Mouse (Mus musculus): ENCODE data around the gene Slc27a4. TPM values are rescaled to one million over a fixed set of nuclear protein-coding genes. Genes with fewer than 3 reads are reported as not detected.
A peak's percentile ranks its signal among the peaks of the same experiment; 100 is the strongest.

Gene Slc27a4
- polyA plus RNA-seq, 1 experiment from 2014 or later, result 15.6 TPM

DNA sequence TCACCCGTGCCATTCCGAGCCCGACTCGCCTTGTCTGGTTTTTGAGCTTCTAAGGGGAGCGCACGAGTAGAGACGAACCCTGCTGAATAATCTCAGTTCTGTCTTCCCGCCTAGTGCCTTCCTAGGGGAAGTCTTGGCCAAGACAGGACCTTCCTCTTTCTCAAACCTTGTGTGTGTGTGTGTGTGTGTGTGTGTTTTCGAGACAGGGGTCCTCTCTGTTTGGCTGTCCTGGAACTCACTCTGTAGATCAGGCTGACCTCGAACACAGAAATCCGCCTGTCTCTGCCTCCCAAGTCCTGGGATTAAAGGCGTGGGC lies 25.2 kb downstream of the Slc27a4 start:
- Histone ChIP-seq H3K9ac (peak overlapping the region; percentile 85), H3K27me3 (no peaks in the 10 kb centered on the region), H3K36me3 (peaks cover 3% of the 10 kb centered on the region), H3K4me2 (replicated peaks) (peak overlapping the region; percentile 88), H3K27ac (no peak overlapping the region), H3K4me1 (peaks cover 17% of the 10 kb centered on the region), H3K9me3 (no peaks in the 10 kb centered on the region), H3K4me3 (peak overlapping the region; percentile 96)
- no peak; the same call in 1 of the 2 replicates for ATAC-seq (ENCODE audit: low FRiP score, low read depth)
- WGBS, result 2% methylated on average over 12 of the region's 12 CpGs

DNA sequence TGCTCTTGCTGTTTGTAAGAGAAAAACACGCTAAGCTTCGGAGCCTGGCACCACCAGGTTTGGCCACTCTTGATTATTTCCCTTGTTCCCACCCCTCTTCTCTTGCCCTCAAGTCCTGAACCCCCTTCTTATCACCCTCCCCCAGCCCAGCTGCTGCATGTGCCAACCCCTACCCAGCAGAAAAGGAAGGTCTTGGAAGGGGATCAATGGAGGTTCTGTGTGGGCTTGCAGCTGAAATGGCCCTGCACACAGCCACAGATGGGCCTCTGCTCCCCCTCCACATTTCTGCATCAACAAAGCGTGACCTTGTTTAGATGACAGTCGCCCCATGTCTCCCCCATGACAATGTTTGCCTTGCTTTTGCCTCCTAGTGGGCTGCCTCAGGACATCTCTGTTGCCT lies 28.7 kb downstream of the Slc27a4 start:
- WGBS, result 90% methylated on average over 4 of the region's 4 CpGs
- ATAC-seq (ENCODE audit: low FRiP score, low read depth), result no peak
- no peak overlapping the region for H3K9ac ChIP-seq
- no peak overlapping the region for H3K4me2 ChIP-seq (replicated peaks)
- H3K36me3 ChIP-seq, result peaks cover 35% of the 10 kb centered on the region
- no peak overlapping the region for H3K27ac ChIP-seq
- peaks cover 15% of the 10 kb centered on the region for H3K4me1 ChIP-seq
- H3K9me3 ChIP-seq, result no peaks in the 10 kb centered on the region
- no peak overlapping the region for H3K4me3 ChIP-seq
- no peaks in the 10 kb centered on the region for H3K27me3 ChIP-seq

DNA sequence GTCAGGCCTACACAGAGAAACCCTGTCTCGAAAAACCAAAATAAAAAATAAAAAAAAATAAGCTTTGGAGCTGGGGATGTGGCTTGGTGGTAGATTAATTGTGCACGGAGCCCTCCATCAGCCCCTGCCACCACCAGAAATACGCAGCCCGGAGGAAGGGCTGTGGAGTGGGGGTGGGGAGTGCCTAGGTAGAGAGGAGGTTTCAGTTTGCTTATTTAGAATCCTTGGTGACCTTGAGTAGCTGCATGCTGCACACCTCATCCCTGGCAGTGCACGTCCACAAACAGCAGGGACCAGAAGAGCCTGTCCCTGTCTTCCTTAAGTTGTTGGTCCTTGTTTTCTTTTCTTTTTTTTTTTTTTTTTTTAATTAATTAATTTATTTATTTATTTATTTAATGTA lies 31.4 kb downstream of the Slc27a4 start:
- Histone ChIP-seq H3K27ac (no peak overlapping the region), H3K4me1 (peaks cover under 1% of the 10 kb centered on the region; the same call in 1 of the 2 replicates), H3K4me2 (replicated peaks) (no peak overlapping the region), H3K9ac (no peak overlapping the region), H3K9me3 (no peaks in the 10 kb centered on the region), H3K27me3 (no peaks in the 10 kb centered on the region), H3K36me3 (peaks cover 58% of the 10 kb centered on the region), H3K4me3 (no peak overlapping the region)
- ATAC-seq (ENCODE audit: low FRiP score, low read depth), result no peak
- over 99% methylated on average over 5 of the region's 5 CpGs for WGBS

DNA sequence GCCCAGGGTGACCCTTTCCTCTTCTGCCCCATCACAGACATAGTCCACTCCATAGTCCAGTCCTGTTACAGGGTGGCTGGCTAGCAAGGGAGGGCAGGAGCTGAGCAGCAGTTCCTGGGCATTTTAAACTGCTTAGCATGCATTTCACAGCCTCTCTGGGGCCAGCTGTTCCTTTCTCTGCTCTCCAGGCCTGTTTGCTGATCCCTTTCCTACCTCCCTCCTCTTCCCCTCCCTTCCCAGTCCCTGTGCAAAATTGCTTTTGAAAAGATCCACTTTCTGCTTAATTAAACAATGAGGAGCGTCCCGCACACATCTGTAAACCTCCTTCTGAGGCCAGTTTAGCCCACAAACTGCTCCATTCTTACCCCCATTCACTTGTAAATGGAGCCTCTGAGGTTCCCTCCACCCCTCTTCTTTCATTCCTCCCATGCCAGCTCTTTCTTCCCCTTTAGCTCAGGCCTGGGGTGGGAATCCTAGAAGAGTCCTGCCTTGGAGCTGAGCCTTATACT lies 33.0 kb downstream of the Slc27a4 start:
- no peak overlapping the region for H3K4me3 ChIP-seq
- no peaks in the 10 kb centered on the region for H3K4me1 ChIP-seq
- H3K36me3 ChIP-seq, result peaks cover 70% of the 10 kb centered on the region
- H3K9ac ChIP-seq, result no peak overlapping the region
- no peak for ATAC-seq (ENCODE audit: low FRiP score, low read depth)
- H3K27ac ChIP-seq, result no peak overlapping the region
- H3K27me3 ChIP-seq, result no peaks in the 10 kb centered on the region
- H3K9me3 ChIP-seq, result no peaks in the 10 kb centered on the region
- no peak overlapping the region for H3K4me2 ChIP-seq (replicated peaks)
- WGBS, result 68% methylated on average over 2 of the region's 2 CpGs

DNA sequence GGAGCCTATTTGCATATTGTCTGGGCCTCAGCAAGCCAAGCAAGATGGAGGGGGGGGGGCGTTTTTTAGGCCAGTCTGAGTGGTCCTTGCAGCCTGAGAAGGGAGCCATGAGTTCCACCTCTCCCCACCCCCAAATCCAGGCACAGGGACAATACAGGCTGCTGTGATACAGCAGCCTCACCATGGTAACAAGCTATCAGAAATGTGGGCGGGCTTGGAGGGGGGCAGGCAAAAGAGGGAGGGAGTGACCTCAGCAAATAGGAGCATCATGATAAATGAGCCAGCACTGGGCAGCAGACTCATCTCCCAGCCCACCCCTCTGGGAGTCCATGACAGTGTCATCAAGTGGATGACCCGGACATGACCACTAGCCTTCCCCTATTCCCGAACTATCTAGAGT lies 37.0 kb downstream of the Slc27a4 start:
- Histone ChIP-seq H3K9me3 (no peaks in the 10 kb centered on the region), H3K9ac (no peak overlapping the region), H3K4me1 (no peaks in the 10 kb centered on the region), H3K27ac (no peak overlapping the region), H3K4me3 (no peak overlapping the region), H3K27me3 (peaks cover 25% of the 10 kb centered on the region), H3K4me2 (replicated peaks) (no peak overlapping the region), H3K36me3 (peaks cover 85% of the 10 kb centered on the region)
- ATAC-seq (ENCODE audit: low FRiP score, low read depth), result no peak
- 67% methylated on average over 4 of the region's 4 CpGs for WGBS

DNA sequence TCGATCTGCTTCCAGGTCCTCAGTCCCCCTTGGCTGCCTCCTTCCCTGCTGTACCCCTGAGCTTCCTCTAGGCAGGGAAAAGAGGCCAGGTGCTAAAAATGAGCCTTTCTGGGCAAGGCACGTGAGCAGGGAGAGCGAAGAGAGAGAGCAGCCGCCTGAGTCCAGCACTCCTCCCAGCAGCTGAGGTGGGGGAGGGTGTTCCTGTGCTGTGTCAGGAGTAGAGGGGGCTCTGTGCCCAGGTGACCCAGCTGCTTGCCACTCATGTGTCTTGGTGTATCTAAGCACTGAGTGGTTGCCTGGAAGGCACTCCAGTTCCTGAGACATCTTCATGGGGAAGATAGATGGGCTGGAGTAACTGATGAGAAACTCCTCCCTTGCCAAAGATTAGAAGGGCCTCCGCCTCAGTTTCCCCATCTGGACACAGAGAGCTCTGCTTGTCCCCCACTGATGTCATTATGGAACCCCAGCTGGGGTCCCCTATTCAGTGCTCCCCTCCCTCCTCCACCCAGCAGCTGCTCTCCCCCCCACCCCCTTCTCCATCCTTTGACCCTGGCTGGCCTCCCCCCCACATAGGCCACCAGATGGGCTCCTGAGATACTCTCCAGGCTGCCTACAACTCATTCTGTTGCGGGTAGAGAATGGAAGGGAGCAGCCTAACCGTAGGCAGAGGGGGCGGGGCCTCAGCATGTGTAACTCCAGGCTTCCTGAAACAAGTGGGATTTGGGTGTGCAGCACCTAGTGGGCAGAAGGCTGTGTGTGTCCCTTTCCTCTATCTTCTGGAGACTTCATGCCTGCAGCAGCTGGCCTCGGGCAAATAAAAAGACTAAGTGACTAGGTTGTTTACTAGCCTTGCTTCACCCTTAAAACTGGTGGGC lies 41.0 kb downstream of the Slc27a4 start:
- Histone ChIP-seq H3K4me1 (peaks cover 12% of the 10 kb centered on the region), H3K27me3 (peaks cover 65% of the 10 kb centered on the region), H3K27ac (no peak overlapping the region), H3K4me3 (no peak overlapping the region), H3K4me2 (replicated peaks) (no peak overlapping the region), H3K36me3 (peaks cover 49% of the 10 kb centered on the region), H3K9ac (no peak overlapping the region), H3K9me3 (no peaks in the 10 kb centered on the region)
- no peak for ATAC-seq (ENCODE audit: low FRiP score, low read depth)
- WGBS, result 69% methylated on average over 9 of the region's 9 CpGs

DNA sequence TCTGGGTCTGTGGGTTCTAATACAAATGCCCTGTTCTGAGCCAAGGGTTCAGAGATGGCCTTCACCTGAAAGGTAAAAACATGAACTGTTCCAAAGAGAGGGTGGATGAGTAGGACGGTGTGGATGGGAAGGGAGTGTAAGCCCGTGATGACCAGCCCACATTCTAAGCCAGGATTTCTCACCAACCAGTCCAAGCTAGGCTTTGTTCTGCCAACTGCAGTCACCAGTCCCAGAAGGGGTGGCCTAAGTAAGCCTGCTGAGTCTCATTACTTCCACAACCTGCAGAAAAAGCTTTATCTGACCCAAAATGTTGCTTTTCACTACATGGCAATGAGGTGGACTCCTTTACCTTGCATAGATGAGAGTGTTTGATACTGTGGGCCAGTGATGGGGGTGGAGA lies 41.7 kb downstream of the Slc27a4 start:
- Histone ChIP-seq H3K27ac (no peak overlapping the region), H3K9me3 (no peaks in the 10 kb centered on the region), H3K4me2 (replicated peaks) (no peak overlapping the region), H3K27me3 (peaks cover 71% of the 10 kb centered on the region), H3K36me3 (peaks cover 43% of the 10 kb centered on the region), H3K4me1 (peaks cover 12% of the 10 kb centered on the region), H3K4me3 (no peak overlapping the region), H3K9ac (no peak overlapping the region)
- WGBS, result 72% methylated on average over 2 of the region's 2 CpGs
- ATAC-seq (ENCODE audit: low FRiP score, low read depth), result no peak

DNA sequence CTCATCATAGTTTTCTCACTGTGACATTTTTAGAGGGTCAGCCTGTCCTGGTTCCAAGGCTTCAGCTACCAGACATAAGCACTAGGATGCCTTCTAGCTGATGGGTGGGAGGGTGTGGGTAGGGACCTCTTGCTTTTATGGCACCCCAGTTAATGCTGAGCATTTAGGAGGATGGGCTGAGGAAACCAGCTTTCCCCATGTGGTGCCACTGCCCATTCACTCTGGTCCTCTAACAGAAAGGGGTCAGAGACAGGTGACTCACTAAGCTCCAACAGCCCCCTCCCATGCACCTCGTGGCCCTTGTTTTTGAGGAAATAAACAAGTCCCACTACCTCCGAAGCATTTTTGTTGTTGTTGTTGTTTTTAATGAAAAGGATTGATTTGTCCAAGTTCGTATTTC lies 42.2 kb downstream of the Slc27a4 start:
- Histone ChIP-seq H3K27me3 (peaks cover 74% of the 10 kb centered on the region), H3K4me1 (peaks cover 12% of the 10 kb centered on the region), H3K36me3 (peaks cover 38% of the 10 kb centered on the region), H3K4me3 (no peak overlapping the region), H3K9me3 (no peaks in the 10 kb centered on the region), H3K27ac (no peak overlapping the region), H3K4me2 (replicated peaks) (no peak overlapping the region), H3K9ac (no peak overlapping the region)
- 16% methylated on average over 3 of the region's 3 CpGs for WGBS
- ATAC-seq (ENCODE audit: low FRiP score, low read depth), result no peak

DNA sequence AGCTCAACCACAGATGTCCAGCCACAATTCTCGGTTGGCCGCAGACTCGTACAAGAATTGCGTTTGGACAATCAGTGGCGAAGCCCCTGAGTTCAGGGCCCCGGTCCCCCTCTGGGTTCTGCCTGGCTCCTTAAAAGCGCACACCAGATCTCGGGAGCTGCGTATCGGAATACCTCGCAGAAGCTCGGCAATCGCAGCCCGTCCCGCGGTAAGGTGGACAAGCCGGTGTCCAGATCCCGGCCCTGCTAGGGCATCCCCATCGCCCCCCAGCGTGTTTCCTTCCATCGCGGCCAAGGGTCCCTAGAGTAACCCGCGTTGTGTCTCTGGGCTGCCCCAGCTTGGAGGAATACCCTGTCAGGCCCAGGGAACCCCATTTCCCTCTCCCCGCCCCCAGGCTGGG lies 43.2 kb downstream of the Slc27a4 start:
- no peak for ATAC-seq (ENCODE audit: low FRiP score, low read depth)
- Histone ChIP-seq H3K9ac (peak overlapping the region; percentile 61), H3K4me1 (peaks cover 12% of the 10 kb centered on the region), H3K9me3 (no peaks in the 10 kb centered on the region), H3K27me3 (peaks cover 74% of the 10 kb centered on the region), H3K4me3 (peak overlapping the region; percentile 33), H3K27ac (no peak overlapping the region), H3K4me2 (replicated peaks) (peak overlapping the region; percentile 57), H3K36me3 (peaks cover 34% of the 10 kb centered on the region)
- WGBS, result 7% methylated on average over 25 of the region's 25 CpGs

DNA sequence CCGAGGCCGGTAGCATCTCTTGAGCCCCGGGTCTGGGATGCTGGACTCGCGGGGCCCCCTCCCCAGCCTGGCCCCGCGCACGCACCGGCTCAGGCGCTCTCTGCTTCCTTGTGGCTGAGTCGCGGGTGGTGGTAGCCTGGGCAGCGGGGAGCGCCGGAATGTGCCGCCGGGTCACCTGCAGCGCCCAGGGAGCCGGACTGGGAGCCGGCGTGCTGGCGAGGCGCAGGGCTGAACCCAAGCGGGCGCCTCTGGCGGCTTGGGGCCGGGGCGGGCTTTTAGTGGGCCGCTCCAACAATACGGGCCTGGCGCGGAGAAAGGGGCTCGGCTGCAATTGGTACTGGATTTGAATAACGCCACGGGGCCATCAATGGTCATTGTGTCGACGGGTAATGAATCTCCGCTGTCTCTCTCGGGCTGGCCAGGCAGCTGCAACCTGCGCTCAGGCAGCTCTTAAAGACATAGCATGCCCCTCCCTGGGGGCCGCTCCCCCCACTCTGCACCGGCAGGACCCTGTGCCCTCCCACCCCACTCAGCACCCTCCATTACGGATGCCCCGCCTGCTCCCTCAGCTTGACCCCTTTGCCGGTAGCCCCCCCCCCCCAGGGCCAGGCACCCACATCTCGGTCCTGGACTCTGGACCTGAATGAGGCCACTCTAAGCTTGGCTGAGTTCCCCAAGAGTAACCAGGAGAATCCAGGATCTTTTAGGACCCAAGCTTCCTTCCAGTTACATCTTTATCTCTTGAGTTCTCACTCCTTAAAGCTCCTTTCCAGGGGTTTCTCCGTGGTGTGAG lies 43.8 kb downstream of the Slc27a4 start:
- Histone ChIP-seq H3K9ac (peak overlapping the region; percentile 61), H3K4me2 (replicated peaks) (peak overlapping the region; percentile 57), H3K36me3 (peaks cover 33% of the 10 kb centered on the region), H3K27me3 (peaks cover 74% of the 10 kb centered on the region), H3K4me1 (peaks cover 12% of the 10 kb centered on the region), H3K9me3 (no peaks in the 10 kb centered on the region), H3K27ac (no peak overlapping the region), H3K4me3 (peak overlapping the region; percentile 33)
- no peak for ATAC-seq (ENCODE audit: low FRiP score, low read depth)
- 4% methylated on average over 47 of the region's 47 CpGs for WGBS

DNA sequence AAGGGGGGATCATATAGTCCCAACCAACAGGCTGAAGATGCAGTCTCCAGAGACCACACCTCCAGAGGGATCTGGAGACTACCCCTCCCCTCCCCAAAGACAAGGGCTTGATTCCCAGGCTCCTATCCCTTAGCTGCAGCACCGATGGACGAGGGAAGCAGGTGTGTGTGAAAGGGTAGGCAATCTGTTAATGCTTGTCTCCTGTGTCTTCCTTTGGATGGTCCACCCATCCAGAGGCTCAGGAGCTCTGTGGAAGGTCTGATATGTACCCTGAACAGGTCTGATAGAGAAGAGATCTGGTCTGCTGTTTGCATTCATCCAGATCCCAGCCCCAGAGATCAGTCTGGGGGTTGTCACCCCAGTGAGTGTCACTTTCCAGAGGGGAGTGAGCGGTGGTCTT lies 44.5 kb downstream of the Slc27a4 start:
- Histone ChIP-seq H3K36me3 (peaks cover 26% of the 10 kb centered on the region), H3K4me2 (replicated peaks) (no peak overlapping the region), H3K27ac (no peak overlapping the region), H3K9me3 (no peaks in the 10 kb centered on the region), H3K9ac (no peak overlapping the region), H3K4me1 (peaks cover 12% of the 10 kb centered on the region), H3K27me3 (peaks cover 74% of the 10 kb centered on the region), H3K4me3 (no peak overlapping the region)
- 40% methylated on average over 3 of the region's 3 CpGs for WGBS
- no peak for ATAC-seq (ENCODE audit: low FRiP score, low read depth)

DNA sequence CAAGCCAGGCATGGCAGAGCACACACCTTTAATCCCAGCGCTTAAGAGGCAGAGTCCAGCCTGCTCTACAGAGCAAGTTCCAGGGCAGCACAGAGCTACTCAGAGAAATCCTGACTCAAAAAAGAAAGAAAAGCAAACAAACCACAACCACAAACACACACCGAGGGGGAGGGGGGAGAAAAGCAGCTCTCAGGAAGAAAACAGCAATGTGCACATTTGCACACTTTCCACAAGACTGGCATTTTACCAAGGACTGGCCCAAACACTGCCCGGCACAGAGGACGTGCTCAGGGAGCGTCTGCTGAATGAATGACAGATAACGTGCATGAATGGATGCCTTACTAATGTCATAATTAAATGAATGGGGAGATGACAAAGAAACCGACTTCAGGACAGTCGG lies 46.6 kb downstream of the Slc27a4 start:
- Histone ChIP-seq H3K9ac (no peak overlapping the region), H3K36me3 (peaks cover 5% of the 10 kb centered on the region; the same call in 1 of the 2 replicates), H3K4me1 (peaks cover 12% of the 10 kb centered on the region), H3K4me2 (replicated peaks) (no peak overlapping the region), H3K9me3 (no peaks in the 10 kb centered on the region), H3K27me3 (peaks cover 53% of the 10 kb centered on the region), H3K4me3 (no peak overlapping the region), H3K27ac (no peak overlapping the region)
- no peak for ATAC-seq (ENCODE audit: low FRiP score, low read depth)
- 79% methylated on average over 8 of the region's 8 CpGs for WGBS

Data from limb, embryonic 13.5 days (tissue).